Mouse (Mus musculus) C2C12 (cell line): ENCODE measurements at regions not wholly inside any gene's neighbourhood (a gene's known extent, or its start where the extent isn't known, plus 50 kb on each side); places are given as distances from the start of the nearest gene placed in this dataset.

Source experiments
- CEBPB ChIP-seq: IDR thresholded peaks from one replicate; pipeline ENCODE4 v1.6.1; 2011; ENCODE audit warnings: low read depth, mild to moderate bottlenecking, control low read depth, moderate library complexity
- CTCF ChIP-seq: IDR thresholded peaks from one replicate; pipeline ENCODE4 v1.5.1; 2011; ENCODE audit not compliant: control insufficient read depth, insufficient read depth, insufficient read length
- MYOG ChIP-seq: IDR thresholded peaks from one replicate; pipeline ENCODE4 v1.6.1; 2011; ENCODE audit not compliant: control insufficient read depth, insufficient read length; ENCODE audit errors: extremely low read depth
- USF1 ChIP-seq: IDR thresholded peaks from one replicate; pipeline ENCODE4 v1.6.1; 2011; ENCODE audit warnings: low read depth, mild to moderate bottlenecking, control low read depth, moderate library complexity

DNA sequence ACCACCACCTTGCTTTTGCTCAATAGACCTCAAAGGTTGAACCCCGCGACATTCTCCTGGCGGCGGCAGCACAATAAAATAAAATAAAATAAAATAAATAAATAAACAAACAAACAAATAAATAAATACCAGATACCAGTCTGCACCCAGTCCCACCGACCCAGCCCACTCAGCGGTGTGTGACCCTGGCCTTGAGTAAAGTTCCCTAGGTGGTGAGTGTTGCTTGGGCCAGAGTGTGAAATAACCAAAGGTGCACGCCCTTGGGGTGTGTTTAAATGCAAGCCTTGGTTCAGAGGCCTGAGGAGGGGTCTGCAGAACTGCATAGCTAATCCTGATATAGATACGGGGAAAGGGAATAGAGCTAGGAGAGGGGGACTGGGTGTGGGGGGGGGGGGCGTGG lies 68.4 kb downstream of the Zfp706 start:
- TF ChIP-seq CTCF (no peak), CEBPB (no peak), MYOG (no peak), USF1 (no peak)
